ENCODE assay signal across 8 mouse cellular contexts in the genomic region with DNA sequence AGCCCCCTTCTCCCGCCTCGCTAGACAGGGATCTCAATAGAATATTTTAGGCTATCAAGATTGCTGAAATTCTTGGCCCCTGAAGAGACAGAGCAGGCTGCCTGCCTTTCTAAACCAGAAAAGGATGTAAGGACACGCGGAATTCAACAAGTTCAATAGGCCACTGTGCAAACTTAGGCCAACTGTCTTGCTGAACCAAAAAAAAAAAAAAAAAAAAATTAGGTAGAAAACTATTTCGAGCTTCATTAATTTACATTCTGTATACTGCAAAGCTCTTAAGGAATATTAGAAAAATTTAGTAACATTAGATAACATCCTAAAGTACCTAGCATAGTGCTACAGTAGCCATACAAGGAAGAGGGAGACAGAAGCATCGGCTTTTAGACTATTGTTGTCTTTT.
DNase-seq lines count a peak whose midpoint lies in the region; ATAC-seq lines count a peak whose summit lies in the region.

No protein-coding gene starts in this region.

- peak overlapping the region; percentile 95 for H3K9ac ChIP-seq in heart, embryonic 16.5 days (ENCODE audit: low read length)
- peak overlapping the region; percentile 74 for H3K9ac ChIP-seq in hindbrain, embryonic 14.5 days
- no peak overlapping the region for H3K9ac ChIP-seq in midbrain, embryonic 12.5 days (replicated peaks)

- H3K4me3 ChIP-seq in heart, embryonic 16.5 days (ENCODE audit: low read length), result peak overlapping the region; percentile 81
- H3K4me3 ChIP-seq in brown adipose tissue, adult 24 weeks (ENCODE audit: insufficient read depth, low read depth, low read length), result peak overlapping the region; percentile 64
- H3K4me3 ChIP-seq in hindbrain, embryonic 14.5 days (replicated peaks; ENCODE audit: low read length), result peak overlapping the region; percentile 84
- H3K4me3 ChIP-seq in midbrain, embryonic 12.5 days, result peak overlapping the region; percentile 90

- peaks cover 34% of the 10 kb centered on the region for H3K4me1 ChIP-seq in heart, embryonic 16.5 days (ENCODE audit: control insufficient read depth, insufficient read depth, low read length)
- H3K4me1 ChIP-seq in brown adipose tissue, adult 24 weeks (ENCODE audit: control insufficient read depth, insufficient read depth, insufficient read length, low read length), result peaks cover 12% of the 10 kb centered on the region
- peaks cover 14% of the 10 kb centered on the region; the same call in 1 of the 2 replicates for H3K4me1 ChIP-seq in hindbrain, embryonic 14.5 days (replicated peaks; ENCODE audit: control insufficient read depth, insufficient read depth, low read length)
- peaks cover 23% of the 10 kb centered on the region for H3K4me1 ChIP-seq in midbrain, embryonic 12.5 days

- no peaks in the 10 kb centered on the region for H3K36me3 ChIP-seq in heart, embryonic 16.5 days (ENCODE audit: control insufficient read depth, insufficient read depth)
- no peaks in the 10 kb centered on the region for H3K36me3 ChIP-seq in hindbrain, embryonic 14.5 days (replicated peaks; ENCODE audit: control insufficient read depth, insufficient read depth)
- H3K36me3 ChIP-seq in midbrain, embryonic 12.5 days, result no peaks in the 10 kb centered on the region

- DNase-seq in heart, adult 8-10 months (ENCODE audit: low spot score), result no peak
- no peak for DNase-seq in hindbrain, embryonic 14.5 days (ENCODE audit: low spot score)
- DNase-seq in thymus, postnatal 25 days, result no peak
- no peak for DNase-seq in left cerebral cortex, adult 18-20 months (ENCODE audit: low spot score in 2 of 2)
- DNase-seq in right cerebral cortex, postnatal 25 days, result no peak

- H3K4me2 ChIP-seq in heart, embryonic 16.5 days (ENCODE audit: low read depth, low read length), result peak overlapping the region; percentile 79
- H3K4me2 ChIP-seq in hindbrain, embryonic 14.5 days (replicated peaks), result peak overlapping the region; percentile 80
- H3K4me2 ChIP-seq in midbrain, embryonic 12.5 days (replicated peaks), result peak overlapping the region; percentile 85

- H3K27ac ChIP-seq in heart, embryonic 16.5 days (ENCODE audit: low read length), result peak overlapping the region; percentile 99
- H3K27ac ChIP-seq in brown adipose tissue, adult 24 weeks (replicated peaks; ENCODE audit: low read depth, low read length), result peak overlapping the region; percentile 94
- peak overlapping the region; percentile 74 for H3K27ac ChIP-seq in hindbrain, embryonic 14.5 days
- H3K27ac ChIP-seq in midbrain, embryonic 12.5 days (replicated peaks), result peak overlapping the region; percentile 88; the same call in 1 of the 2 replicates

- 23% methylated on average over 6 of the region's 6 CpGs for WGBS in heart, embryonic 16.5 days
- WGBS in hindbrain, embryonic 14.5 days, result 39% methylated on average over 6 of the region's 6 CpGs
- 41% methylated on average over 6 of the region's 6 CpGs for WGBS in midbrain, embryonic 12.5 days

- H3K9me3 ChIP-seq in heart, embryonic 16.5 days (replicated peaks; ENCODE audit: control insufficient read depth, low read length), result no peaks in the 10 kb centered on the region
- H3K9me3 ChIP-seq in hindbrain, embryonic 14.5 days (ENCODE audit: control insufficient read depth, low read length), result no peaks in the 10 kb centered on the region
- H3K9me3 ChIP-seq in midbrain, embryonic 12.5 days, result no peaks in the 10 kb centered on the region

- no peaks in the 10 kb centered on the region for H3K27me3 ChIP-seq in heart, embryonic 16.5 days (ENCODE audit: control insufficient read depth, insufficient read depth, low read length)
- no peaks in the 10 kb centered on the region for H3K27me3 ChIP-seq in hindbrain, embryonic 14.5 days (ENCODE audit: control insufficient read depth, insufficient read depth, low read length)
- no peaks in the 10 kb centered on the region for H3K27me3 ChIP-seq in midbrain, embryonic 12.5 days

- no peak for ATAC-seq in heart, embryonic 16.5 days (replicated peaks; ENCODE audit: extremely low read depth, insufficient read depth, low FRiP score)
- no peak for ATAC-seq in hindbrain, embryonic 14.5 days (ENCODE audit: low FRiP score)
- no peak for ATAC-seq in midbrain, embryonic 12.5 days (ENCODE audit: low FRiP score, low read depth)
